Mouse (Mus musculus): ENCODE measurements around the gene Cep95.
"Not testable (repeated sequence)": the region's sequence is repeated elsewhere in the genome, so short reads cannot be mapped to it uniquely, and the experiment has no call there.

Gene Cep95

DNA sequence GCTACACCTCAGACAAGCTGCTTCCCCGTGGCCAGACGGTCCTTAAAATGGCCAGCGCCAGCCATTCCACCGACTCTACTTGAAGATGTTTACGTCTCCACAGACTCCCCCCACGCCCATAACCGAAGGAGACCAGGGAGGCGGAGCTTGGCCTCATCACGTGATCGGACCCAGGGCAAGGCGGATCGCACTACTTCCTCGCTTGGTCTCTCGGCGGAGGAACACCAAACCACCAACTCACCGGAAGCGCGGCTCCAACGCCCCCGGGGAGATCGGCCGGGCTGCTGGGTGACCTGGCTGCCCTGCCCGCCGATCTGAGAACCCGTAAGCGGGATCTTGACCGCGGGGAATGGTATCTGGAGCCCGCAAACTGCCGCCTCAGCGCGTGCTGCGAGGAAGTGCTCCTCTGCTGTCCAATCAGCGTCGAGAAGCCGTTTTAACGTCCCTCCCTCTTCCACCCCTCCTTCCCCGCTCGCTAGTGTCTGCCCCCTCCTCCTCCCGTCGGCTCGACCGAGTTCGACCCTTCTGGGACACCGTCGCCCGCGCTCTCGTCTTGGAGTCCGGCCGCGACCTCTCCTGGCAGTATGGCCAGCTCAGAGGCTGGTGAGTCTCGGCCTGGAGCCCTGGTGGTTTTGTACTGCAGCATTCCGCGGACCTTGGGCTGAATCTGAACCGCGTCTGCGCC, at the start of gene Cep95, which contains the start of gene Ddx5:
Gene Cep95 (plus strand): TSS at position 478 of the 685 bp plus-strand sequence.
Gene Ddx5 (minus strand): TSS at position 411 of the 685 bp plus-strand sequence.
- peak; percentile 97 for DNase-seq (ENCODE audit: extremely low spot score)

DNA sequence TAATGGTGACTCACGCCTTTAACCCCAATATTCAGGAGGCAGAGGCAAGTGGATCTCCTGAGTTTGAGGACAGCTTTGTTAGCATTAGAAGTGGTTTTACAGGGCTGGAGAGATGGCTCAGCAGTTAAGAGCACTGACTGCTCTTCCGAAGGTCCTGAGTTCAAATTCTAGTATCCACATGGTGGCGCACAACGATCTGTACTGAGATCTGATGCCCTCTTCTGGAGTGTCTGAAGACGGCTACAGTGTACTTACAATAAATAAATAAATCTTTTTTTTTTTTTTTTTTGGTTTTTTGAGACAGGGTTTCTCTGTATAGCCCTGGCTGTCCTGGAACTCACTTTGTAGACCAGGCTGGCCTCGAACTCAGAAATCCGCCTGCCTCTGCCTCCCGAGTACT, 48.3 kb upstream of the Cep95 start:
- not testable (repeated sequence) for DNase-seq (ENCODE audit: extremely low spot score)

DNA sequence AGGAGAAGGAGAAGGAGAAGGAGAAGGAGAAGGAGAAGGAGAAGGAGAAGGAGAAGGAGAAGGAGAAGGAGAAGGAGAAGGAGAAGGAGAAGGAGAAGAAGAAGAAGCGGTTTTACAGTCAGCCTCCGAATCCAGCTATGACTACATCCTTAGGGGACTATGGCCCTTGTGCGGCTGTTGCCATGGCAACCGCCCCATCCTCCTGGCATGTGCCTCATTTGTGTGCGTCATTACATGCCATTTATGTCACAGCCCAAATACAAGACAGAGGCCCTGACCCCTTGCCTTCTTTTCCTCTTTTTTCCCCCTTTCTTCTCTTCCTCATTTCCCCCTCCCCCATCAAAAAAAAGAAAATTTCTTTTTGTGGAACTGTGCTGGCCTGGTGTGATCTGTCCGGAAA, 47.8 kb upstream of the Cep95 start:
- DNase-seq (ENCODE audit: extremely low spot score), result no peak

DNA sequence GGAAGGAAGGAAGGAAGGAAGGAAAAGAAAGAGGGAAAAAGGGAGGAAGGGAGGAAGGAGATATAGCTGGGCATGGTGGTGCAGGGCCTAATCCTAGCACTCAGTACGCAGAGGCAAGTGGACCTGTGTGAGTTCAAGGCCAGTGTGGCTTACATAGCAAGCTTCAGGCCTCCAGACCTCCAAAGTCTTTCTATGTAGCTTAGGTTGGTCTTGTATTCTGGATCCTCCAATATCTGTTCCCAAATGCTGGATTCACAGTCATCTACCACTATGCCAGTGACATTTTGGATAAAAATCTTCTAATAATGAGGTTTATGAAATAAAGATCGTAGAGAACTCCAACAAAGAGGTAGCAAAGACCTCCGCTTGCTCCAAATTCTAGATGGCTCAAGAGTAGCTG, 47.2 kb upstream of the Cep95 start:
- no peak for DNase-seq (ENCODE audit: extremely low spot score)

DNA sequence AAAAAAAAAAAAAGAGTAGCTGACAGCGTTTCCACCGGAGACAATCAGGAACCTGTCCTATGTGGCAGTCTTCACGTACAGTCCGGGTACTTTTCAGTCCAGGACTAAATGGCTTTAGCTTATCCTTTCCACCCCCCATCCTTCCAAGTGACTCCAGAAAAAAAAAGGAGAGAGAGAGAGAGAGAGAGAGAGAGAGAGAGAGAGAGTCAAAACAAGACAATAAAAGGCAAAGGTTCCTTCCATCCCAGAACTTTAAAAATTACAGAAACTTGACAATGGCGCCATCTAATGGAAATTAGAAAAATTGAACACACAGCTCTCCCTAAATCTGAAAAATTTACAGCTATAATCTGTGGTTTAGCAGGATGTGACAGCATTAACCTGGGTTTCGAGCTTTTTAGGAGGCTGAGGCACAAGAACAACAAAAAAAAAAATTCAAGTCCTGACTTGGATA, 46.6 kb upstream of the Cep95 start:
- peak; percentile 54 for DNase-seq (ENCODE audit: extremely low spot score)

DNA sequence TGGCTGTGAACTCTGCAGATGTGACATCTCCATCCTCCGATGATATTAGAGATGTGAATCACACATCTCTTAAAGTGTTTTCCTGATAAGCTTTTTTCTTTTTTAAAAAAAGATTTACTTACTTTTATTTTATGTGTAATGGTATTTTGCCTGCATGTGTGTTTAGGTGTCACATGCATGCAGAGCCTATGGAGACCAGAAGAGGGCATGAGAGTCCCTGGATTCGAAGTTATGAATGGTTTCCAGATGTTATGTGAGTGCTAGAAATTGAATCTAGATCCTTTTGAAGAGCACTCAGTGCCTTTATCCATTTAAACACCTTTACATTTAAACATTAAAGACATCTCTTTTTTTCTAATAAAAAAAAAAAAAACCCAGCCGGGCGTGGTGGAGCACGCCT, 44.1 kb upstream of the Cep95 start:
- DNase-seq (ENCODE audit: extremely low spot score), result no peak

DNA sequence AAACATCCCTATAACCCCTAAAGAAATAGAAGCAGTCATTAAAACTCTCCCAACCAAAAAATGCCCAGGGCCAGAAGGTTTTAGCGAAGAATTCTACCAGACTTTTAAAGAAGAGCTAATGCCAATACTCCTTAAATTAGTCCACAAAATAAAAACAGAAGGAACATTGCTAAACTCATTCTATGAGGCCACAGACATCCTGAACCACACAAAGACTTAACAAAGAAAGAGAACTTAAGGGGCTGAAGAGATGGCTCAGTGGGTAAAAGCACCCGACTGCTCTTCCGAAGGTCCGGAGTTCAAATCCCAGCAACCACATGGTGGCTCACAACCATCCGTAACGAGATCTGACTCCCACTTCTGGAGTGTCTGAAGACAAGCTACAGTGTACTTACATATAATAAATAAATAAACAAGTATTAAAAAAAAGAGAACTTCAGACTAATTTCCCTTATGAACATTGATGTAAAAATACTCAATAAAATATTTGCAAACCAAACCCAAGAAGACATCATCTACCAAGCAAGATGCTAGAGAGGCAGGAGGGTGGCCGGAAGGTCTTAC, 39.4 kb upstream of the Cep95 start:
- not testable (repeated sequence) for DNase-seq (ENCODE audit: extremely low spot score)

DNA sequence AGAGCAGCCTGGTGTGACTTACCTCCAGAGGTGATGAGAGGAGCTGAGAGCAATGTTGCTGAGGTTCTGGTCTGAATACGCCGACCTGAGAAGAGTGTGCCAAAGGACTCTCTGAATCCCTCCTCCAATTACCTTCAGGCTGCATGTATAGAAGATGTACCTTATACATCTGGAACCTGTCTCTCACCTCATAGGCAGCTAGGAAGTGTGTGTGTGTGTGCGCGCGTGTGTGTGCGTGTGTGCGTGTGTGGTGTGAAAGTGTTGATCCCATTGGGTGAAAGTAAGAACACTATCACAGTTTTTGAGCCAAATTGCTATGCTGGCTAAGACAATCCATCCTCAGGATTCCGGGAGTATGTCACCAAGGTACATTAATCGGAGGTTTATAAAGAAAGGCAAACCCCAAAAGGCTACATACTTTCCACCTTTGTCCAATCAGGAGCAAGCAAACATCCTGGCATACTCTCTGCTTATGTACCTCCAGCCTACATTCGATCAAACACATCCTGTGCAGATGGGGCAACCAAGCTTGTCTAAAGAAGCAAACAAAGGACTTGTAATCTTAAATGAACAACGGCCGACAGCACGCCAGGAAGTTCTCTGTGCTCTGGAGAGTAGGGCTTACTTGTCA, 38.8 kb upstream of the Cep95 start, which contains the start of gene Pecam1:
Gene Pecam1 (minus strand): TSS at position 508 of the 631 bp plus-strand sequence.
- DNase-seq (ENCODE audit: extremely low spot score), result no peak

DNA sequence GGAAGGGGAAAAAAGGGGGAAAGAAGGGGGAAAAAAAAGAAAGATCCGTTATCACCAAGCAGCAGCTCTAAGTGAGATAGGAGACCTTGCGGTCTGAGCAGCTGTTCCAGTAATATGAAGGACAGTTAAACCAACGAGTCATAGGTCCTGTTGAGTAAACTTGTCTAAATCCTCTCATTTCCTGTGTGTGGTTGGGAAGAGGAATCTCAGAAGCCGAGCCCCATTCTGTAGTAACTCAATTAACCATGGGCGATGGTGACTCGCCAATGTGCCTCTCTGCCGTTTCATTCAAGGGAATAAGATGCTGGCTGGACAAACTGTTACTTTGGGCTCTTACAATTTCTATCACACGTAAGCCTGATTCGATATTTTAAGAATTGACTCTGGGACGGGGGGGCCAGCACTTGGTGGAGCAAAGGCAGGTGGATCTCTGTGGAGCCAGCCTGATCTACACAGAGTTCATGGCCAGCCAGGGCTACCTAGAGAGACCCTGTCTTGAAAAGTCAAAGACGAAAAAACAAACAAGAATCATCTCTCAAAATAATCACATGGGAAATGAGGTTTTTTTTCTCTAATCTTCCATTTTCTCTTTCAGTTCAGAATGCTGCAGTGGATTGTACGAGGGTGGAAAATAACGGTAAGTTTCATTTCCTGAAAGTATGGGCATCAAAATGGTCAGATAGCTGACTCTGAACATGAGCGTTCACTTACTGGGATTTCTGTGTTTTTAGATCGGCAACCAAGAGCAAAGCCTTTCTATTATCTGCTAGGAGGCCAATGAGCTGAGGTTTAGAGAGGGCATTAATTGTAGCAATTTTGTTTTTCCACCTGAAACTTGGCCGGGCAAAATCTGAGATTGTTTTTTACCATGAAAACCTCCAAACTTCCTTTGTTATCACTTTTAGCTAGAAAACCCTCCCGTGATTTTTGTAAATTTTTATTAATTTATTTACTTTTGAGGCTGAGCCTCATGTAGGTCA, 37.7 kb upstream of the Cep95 start, which contains the start of gene Milr1:
Gene Milr1 (plus strand): TSS at position 188 of the 980 bp plus-strand sequence.
- no peak for DNase-seq (ENCODE audit: extremely low spot score)

DNA sequence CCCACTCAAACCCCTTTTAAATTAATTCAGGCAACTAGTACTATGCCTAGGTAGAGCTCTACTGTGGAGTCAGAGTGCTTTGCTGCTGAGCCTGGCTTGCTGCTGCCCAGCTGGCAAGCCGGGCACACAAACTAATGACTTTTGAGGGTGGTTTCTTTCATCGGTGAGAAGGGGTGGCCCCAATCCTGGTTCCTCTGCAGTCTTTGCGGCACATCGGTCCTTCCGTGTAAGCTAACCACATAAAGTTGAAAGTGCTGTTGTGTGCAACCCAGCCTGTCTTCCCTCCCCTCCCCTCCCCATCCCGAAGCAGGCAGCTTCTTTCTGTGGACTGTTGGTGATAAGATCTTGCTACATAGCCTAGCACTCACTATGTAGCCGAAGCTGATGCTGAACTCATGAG, 36.9 kb upstream of the Cep95 start:
- no peak for DNase-seq (ENCODE audit: extremely low spot score)

DNA sequence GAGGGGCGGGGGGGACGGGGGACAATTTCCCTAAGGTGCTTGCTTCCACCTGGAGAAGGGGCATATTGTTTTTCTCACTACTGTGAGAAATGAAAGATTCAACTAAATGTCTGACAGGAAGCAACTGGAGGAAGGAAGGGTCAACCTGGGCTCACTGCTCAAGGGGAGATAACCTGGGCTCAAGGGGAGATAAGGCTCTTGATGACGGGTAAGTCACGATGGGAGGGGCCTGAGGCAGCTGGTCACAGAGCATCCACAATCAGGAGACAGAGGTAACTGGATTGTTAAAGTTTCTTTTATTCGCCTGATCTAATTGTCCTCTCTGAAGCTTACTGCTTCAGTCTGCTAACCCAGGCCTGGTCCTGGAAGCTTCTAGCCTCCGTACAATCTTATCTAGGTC, 35.7 kb upstream of the Cep95 start:
- DNase-seq (ENCODE audit: extremely low spot score), result no peak

DNA sequence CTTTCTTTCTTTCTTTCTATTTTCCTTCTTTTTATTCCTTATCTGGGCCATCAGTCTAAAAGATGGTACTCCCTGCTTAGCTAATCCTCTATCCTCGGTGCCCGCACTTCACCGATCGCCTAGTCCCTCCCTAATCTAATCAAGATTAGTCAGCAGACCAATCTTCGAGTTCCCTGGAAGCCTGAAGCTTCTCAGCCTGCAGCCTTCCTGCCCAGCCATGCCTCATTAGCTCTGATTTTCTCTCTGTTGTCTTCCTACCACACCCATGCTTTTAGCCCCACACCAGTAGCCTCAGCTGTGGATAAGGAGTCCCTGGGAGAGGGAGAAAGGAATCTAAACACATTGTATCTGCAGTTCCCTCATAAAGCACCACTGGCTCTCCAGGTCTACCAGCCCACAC, 33.5 kb upstream of the Cep95 start:
- no peak for DNase-seq (ENCODE audit: extremely low spot score)

DNA sequence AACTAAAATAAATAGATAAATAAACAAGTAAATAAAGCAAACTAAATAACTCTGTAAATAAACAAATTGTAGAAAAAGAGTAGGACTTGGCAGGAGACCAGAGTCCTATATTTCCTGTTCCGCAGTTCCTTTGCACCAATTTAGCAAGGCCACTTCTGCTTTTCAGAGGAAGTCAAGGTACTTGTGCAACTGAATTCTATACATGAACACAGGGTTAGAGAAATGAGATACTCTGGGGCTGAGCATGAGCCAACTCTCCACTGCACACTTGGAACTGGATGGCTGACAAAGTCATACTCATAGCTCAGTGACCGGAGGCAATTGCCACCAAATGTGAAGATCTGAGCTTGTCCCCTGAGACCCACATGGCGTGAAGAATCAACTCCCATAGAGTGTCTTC, 30.0 kb upstream of the Cep95 start:
- DNase-seq (ENCODE audit: extremely low spot score), result no peak

DNA sequence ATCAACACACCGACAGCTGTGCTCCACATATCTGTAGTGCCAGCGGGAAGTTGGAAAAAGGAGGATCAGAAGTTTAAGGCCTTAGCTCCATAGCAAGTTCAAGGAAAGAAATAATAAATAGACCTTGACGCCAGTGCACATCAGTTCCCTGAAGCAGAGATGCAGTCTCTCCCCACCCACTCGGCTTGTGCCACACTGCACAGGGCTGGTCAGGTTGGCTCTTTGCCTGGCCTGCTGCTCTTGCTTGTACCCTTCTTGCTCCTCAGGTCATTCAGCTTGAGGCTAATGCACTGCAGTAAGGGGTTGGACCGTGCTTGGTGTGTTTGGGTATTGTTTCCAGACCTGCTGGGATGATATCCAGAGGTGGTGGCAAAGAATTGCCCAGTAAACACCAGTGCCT, 28.5 kb upstream of the Cep95 start:
- DNase-seq (ENCODE audit: extremely low spot score), result no peak

DNA sequence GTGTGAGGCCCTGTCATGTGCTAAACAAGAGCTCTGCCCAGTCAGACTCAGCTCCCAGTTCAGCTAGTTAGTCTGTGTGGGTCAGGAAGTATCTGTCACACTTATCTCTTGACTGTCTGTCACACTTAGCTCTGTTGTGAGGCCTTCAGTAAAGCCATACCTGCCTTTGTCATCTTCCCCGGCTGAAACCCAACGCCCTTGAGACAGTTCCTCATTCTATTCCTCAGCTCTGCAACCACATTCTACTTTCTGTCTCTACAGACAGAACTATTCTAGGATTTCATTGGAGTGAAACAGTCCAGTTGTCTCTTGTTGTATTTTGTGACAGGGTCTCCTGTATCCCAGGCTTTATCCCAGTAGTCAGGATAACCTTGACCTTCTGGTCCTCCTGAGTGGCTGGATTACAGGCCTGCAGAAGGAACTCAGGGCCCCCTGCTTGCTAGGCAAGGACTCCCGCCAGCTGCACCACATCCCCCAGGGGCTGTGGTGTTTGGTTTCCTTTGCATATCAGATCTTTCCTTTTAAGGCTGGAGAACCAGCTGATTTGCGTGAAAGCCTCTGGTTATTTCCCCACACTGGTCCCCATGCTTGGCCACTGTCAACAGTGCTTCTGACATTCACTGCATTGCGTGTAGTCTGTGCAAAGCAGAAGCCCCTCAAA, 26.8 kb upstream of the Cep95 start:
- no peak for DNase-seq (ENCODE audit: extremely low spot score)

DNA sequence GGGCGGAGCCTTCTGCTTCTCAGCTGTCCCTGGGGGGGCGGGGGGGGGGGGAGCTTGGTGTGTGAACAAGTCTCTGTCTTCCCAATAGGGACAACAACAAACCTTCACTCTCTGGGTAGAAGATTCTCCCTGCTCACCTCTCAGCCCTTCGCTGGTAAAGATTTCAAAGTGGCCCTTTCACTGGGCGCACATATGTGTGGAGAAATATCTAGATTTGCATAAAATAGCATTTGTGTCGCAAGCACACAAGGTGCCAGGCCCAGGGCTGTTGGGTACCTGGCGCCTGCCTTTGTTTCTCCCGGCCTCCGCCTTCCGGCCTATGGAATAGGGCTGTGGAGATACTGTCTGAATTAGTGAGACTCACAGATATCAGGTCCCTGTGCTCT, 26.3 kb upstream of the Cep95 start:
- no peak for DNase-seq (ENCODE audit: extremely low spot score)

DNA sequence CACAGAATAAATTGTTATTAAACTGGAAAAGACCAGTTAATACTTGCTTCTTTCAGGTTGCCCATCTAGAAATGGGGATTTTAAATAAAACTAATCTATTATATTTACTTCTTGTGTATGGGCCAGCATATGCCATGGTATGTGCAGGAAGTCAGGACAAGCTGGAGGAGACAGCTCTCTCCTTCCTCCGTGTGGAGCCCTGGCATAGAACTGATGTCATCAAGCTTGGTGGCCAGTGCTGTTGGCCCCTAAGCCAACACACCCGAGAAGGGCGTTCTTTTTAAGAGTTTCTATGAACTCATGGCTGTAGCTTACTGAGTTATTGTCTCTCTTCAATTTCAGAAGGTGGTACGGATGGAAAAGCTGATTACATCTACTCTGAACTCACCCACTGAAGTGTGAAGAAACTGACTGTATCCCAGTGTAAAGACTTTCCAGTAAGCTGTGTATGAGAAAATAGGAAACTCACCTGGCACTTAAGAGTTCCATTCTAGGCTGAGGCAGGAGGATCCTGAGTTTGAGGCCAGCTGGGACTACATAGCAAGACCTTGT, 22.4 kb upstream of the Cep95 start:
- no peak for DNase-seq (ENCODE audit: extremely low spot score)

DNA sequence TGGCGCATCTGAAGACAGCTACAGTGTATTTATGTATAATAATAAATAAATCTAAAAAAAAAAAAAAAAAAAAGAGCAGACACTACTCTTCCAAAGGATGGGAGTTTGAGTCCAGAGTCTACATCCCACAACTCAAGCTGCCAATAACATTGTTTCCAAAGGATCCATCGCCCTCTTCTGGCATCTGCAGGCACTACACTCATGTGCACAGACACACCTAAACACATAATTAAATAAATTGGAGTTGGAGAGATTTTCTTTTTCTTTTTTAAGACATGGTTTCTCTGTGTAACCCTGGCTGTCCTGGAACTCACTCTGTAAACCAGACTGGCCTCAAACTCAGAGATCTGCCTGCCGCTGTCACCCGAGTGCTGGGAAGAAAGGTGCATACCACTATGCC, 21.5 kb upstream of the Cep95 start:
- no peak for DNase-seq (ENCODE audit: extremely low spot score)

DNA sequence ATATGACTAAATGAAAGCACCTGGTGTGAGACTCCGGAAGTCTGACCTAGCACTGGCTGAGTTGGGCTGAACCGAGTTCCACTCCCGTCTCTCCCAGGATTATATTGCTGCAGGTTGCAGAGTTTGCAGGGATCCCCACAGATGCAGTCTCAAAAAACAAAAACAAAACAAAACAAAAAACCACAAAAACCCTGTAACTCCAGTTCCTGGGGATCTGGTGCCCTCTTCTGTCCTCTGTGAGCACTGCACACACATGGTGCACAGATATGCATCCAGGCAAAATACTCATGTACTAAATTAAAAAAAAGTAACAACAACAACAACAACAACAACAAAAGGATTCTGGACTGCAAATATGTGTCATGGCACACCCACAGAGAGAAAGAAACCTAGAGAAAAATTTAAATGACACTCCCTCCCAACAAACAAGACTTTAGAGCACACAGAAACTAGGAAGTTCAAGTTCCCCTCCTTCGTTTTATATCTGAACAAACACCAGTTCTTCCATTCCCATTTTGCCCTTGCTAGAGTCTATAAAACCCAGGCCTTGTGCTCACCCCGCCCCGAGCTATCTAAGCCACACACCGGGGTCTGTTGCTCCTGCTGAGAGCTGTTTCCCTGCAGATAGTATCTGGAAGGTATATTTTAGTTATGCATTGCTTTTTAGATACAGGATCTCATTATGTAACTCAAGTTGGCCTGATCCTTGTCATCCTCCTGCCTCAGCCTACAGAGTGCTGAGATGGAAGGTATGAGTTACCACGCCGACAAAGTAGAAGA, 18.7 kb upstream of the Cep95 start:
- no peak for DNase-seq (ENCODE audit: extremely low spot score)

DNA sequence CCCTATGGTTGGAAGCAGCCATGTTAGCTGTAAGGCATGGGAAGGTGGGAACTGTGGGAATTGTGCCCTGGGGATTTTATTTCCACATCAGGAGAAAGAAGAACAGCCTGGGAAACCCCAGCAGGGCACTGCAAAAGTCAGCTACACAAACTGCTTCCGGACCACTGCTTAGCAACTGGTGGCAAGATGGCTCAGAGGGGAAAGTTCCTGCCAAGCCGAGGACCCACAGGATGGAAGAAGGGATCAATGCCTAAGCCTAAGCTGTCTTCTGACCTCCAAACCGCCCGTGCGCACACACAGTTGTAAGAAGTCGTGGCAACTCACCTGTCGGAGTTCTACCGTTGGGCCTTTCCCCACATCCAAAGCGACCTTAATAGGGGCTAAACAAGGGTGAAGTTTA, 16.0 kb upstream of the Cep95 start:
- no peak for DNase-seq (ENCODE audit: extremely low spot score)

Measured in embryo, embryonic 9.5 days (tissue).